Mouse (Mus musculus) right cerebral cortex, postnatal 10 days (tissue): Measurements from ENCODE around the gene Iqschfp.
A peak's percentile ranks its signal among the peaks of the same experiment; 100 is the strongest.

Source experiments
- DNase-seq, 2 experiments: peaks; one replicate each; pipeline ENCODE4 v3.0.0; 2021; ENCODE audit warnings: low spot score in 2 of 2

The Iqschfp gene

GRCm38 (mm10) chr3:68595316-68595925 is 703.4 kb downstream of the Iqschfp start:
- no peak for DNase-seq

- DNase-seq: no peak
Measured at GRCm38 (mm10) chr3:68596938-68597337, 704.9 kb downstream of the Iqschfp start.

GRCm38 (mm10) chr3:68602891-68603290 is 710.9 kb downstream of the Iqschfp start:
- DNase-seq: no peak

- no peak for DNase-seq
Measured at GRCm38 (mm10) chr3:68604467-68604866, 712.4 kb downstream of the Iqschfp start.

- DNase-seq: no peak
Measured at GRCm38 (mm10) chr3:68604962-68605361, 712.9 kb downstream of the Iqschfp start.

GRCm38 (mm10) chr3:68605942-68606603 is 714.0 kb downstream of the Iqschfp start:
- DNase-seq: no peak

- no peak for DNase-seq
Measured at GRCm38 (mm10) chr3:68606730-68607129, 714.7 kb downstream of the Iqschfp start.

GRCm38 (mm10) chr3:68607336-68607735 is 715.3 kb downstream of the Iqschfp start:
- DNase-seq: no peak

GRCm38 (mm10) chr3:68608848-68609497 is 716.9 kb downstream of the Iqschfp start:
- peak; percentile 66 to 77 for DNase-seq

- no peak for DNase-seq
Measured at GRCm38 (mm10) chr3:68610011-68610410, 718.0 kb downstream of the Iqschfp start.

GRCm38 (mm10) chr3:68610598-68611261 is 718.7 kb downstream of the Iqschfp start:
- DNase-seq: no peak

GRCm38 (mm10) chr3:68615042-68615810 is 723.2 kb downstream of the Iqschfp start:
- DNase-seq: no peak

- no peak for DNase-seq
Measured at GRCm38 (mm10) chr3:68616363-68616762, 724.3 kb downstream of the Iqschfp start.

- DNase-seq: no peak
Measured at GRCm38 (mm10) chr3:68617708-68618107, 725.7 kb downstream of the Iqschfp start.

- no peak for DNase-seq
Measured at GRCm38 (mm10) chr3:68619097-68619496, 727.1 kb downstream of the Iqschfp start.

- DNase-seq: no peak
Measured at GRCm38 (mm10) chr3:68621971-68622370, 729.9 kb downstream of the Iqschfp start.

- no peak for DNase-seq
Measured at GRCm38 (mm10) chr3:68623036-68623435, 731.0 kb downstream of the Iqschfp start.

GRCm38 (mm10) chr3:68624471-68624870 is 732.4 kb downstream of the Iqschfp start:
- no peak for DNase-seq

GRCm38 (mm10) chr3:68630261-68630660 is 738.2 kb downstream of the Iqschfp start:
- DNase-seq: no peak

GRCm38 (mm10) chr3:68630821-68631220 is 738.8 kb downstream of the Iqschfp start:
- no peak for DNase-seq

- no peak for DNase-seq
Measured at GRCm38 (mm10) chr3:68632714-68633113, 740.7 kb downstream of the Iqschfp start.

GRCm38 (mm10) chr3:68633577-68633976 is 741.5 kb downstream of the Iqschfp start:
- no peak for DNase-seq
